Mouse (Mus musculus) embryonic fibroblast, embryonic 13.5 days (primary cell): Measurements from ENCODE around the gene Zfp358.

ENCODE experiments used
- CTCF ChIP-seq: IDR thresholded peaks from 2 replicates; pipeline ENCODE4 v1.5.1; 2011; ENCODE audit warnings: mild to moderate bottlenecking, control low read depth, low read length, moderate library complexity, borderline replicate concordance; ENCODE audit not compliant: insufficient read depth
- POLR2A ChIP-seq: IDR thresholded peaks from 2 replicates; pipeline ENCODE4 v1.6.1; 2011; ENCODE audit warnings: low read depth, mild to moderate bottlenecking, control low read depth, low read length, moderate library complexity

GRCm38 (mm10) chr8:3500235-3501090 lies 7.5 kb downstream of the Zfp358 start, which contains the start of gene Mcoln1:
- TF ChIP-seq CTCF (peak; percentile 24; the same call in 1 of the 2 replicates), POLR2A (peak; percentile 90)
